Mouse (Mus musculus): Measurements from ENCODE around the gene Igfbp4. TPM values are rescaled to one million over a fixed set of nuclear protein-coding genes. Genes with fewer than 3 reads are reported as not detected.

The Igfbp4 gene
- polyA plus RNA-seq, 1 experiment from 2014 or later: 145 TPM

DNA sequence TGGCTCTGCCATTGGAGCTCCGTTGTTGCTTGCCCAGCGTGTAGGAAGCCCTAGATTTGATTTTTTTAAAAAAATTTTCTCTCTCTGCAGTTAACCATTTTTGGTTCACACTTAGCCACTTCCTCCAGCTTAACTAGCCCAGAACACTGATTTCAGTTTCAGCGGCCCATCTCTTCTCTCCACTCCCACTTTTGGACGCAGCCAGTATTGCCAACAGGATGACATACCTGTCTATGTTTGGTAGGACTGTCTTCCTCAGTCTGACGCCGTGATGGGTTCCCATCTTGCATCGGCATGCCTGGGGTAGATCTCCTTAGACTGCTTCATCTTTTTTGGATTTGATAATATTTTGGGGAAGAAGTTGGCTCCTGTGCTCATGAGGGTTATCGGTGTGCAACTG, 49.3 kb downstream of the Igfbp4 start:
- H3K4me2 ChIP-seq: no peak overlapping the region
- H3K9me3 ChIP-seq: no peaks in the 10 kb centered on the region
- no peaks in the 10 kb centered on the region for H3K27me3 ChIP-seq
- H3K4me1 ChIP-seq (replicated peaks): no peaks in the 10 kb centered on the region
- H3K9ac ChIP-seq: no peak overlapping the region
- H3K4me3 ChIP-seq: no peak overlapping the region
- H3K36me3 ChIP-seq: no peaks in the 10 kb centered on the region
- WGBS: 89% methylated on average over 8 of the region's 8 CpGs
- no peak for ATAC-seq (ENCODE audit: low FRiP score, low read depth)
- H3K27ac ChIP-seq (replicated peaks): no peak overlapping the region

DNA sequence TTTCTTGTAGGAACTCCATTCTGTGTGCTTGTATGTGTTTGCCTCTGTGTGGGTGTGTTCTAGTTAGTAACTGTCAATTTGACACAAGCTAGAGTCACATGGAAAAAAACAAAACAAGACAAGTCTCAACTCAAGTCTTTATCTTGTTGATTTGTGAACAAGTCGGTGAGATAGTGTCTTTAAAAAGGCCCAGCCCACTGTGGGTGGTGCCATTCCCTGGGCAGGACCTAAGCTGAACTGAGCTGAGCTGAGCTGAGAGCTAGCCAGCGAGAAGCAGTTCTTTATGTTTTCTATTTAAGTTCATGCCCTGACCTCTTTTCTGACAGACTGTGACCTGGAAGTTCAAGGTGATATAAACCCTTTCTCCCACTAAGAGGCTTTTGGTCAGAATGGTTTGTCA, 50.6 kb downstream of the Igfbp4 start:
- Histone ChIP-seq H3K4me2 (no peak overlapping the region), H3K27me3 (no peaks in the 10 kb centered on the region), H3K27ac (replicated peaks) (no peak overlapping the region), H3K36me3 (no peaks in the 10 kb centered on the region), H3K9me3 (no peaks in the 10 kb centered on the region), H3K4me3 (no peak overlapping the region), H3K4me1 (replicated peaks) (no peaks in the 10 kb centered on the region), H3K9ac (no peak overlapping the region)
- WGBS: 73% methylated on average over 2 of the region's 2 CpGs
- no peak for ATAC-seq (ENCODE audit: low FRiP score, low read depth)

DNA sequence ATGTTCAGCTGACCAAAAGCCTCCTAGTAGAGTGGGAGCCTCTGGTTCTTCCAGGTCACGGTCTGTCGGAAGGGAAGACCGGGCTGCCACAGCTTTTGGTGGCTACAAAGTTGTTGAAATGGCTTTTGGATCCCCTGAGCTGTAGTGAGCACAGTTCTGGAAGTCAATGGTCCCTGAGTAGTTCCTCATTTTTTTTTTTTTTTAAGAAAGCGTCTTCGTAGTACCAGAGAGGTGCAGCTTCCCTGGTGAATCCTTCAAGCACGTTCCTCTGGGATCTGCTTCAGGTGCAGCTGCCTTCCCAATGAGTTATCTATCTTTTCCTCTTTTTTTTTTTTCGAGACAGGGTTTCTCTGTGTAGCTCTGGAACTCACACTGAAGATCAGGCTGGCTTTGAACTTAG, 52.7 kb downstream of the Igfbp4 start:
- H3K36me3 ChIP-seq: no peaks in the 10 kb centered on the region

DNA sequence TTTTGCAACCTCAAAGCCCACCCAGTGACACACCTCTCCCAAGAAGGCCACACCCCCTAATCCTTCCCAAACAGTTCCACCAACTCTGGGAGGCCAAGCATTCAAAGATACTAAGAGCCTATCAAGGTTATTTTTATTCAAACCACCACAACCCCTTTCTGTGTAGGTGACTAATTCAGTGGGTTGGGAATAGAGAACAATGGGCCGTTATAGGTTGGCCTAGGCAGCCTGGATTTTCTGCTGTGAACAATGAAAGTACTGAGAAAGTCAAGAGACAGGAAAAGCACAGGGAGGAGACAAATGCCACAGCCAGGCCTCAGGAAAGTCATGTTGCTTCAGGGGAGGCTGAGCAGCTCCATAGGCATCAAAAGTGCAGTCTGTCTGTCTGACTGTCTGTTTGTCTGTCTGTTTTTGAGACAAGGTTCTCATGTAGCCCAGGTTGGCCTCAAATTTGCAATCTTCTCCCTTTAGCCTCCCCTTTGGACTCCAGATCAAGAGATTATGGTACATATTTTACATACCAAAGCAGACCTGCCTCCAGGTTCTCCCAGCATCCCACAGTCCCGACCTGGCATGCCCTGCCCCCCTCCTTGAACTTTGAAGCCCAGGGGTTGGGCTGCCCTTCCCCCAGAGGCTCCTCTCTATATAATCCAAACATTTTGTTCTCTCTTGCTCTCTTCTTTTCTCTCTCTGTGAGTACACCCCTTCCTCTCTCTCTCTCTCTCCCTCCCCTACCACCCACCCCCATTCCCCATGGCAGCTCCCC, 54.0 kb downstream of the Igfbp4 start:
- no peaks in the 10 kb centered on the region for H3K36me3 ChIP-seq
- ATAC-seq (ENCODE audit: low FRiP score, low read depth): no peak
- H3K4me2 ChIP-seq: no peak overlapping the region
- H3K27ac ChIP-seq (replicated peaks): no peak overlapping the region
- H3K9me3 ChIP-seq: no peaks in the 10 kb centered on the region
- 64% methylated on average over 2 of the region's 2 CpGs for WGBS
- H3K27me3 ChIP-seq: no peaks in the 10 kb centered on the region
- H3K4me3 ChIP-seq: no peak overlapping the region
- H3K4me1 ChIP-seq (replicated peaks): no peaks in the 10 kb centered on the region
- H3K9ac ChIP-seq: no peak overlapping the region

More for the DNA sequence above, 52.7 kb downstream of the Igfbp4 start:
- Histone ChIP-seq H3K4me3 (no peak overlapping the region), H3K27ac (replicated peaks) (no peak overlapping the region), H3K4me2 (no peak overlapping the region), H3K9me3 (no peaks in the 10 kb centered on the region), H3K9ac (no peak overlapping the region), H3K27me3 (no peaks in the 10 kb centered on the region), H3K4me1 (replicated peaks) (no peaks in the 10 kb centered on the region)
- 89% methylated on average over 7 of the region's 7 CpGs for WGBS
- no peak for ATAC-seq (ENCODE audit: low FRiP score, low read depth)

DNA sequence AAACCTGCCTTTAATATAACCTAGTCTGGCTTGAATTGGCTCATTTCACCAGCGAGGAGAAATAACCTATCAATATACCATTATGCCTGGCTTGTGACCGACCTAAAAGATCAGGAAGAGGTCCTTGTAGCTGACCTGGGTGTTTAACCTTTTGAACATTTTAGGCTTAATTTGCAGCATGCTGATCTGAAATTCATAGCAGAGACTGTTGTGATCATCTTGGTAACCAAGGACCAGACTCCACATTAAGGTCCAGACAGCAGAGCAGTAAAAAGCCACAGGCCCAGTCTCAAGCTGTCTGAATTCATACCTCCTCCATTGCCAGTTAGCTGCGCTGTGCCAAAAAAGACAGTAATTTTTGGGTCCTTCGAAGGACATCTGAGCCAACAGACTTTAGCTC, 54.7 kb downstream of the Igfbp4 start:
- no peak overlapping the region for H3K4me3 ChIP-seq
- 81% methylated on average over 4 of the region's 4 CpGs for WGBS
- H3K4me2 ChIP-seq: no peak overlapping the region
- no peak for ATAC-seq (ENCODE audit: low FRiP score, low read depth)
- no peaks in the 10 kb centered on the region for H3K36me3 ChIP-seq
- H3K27ac ChIP-seq (replicated peaks): no peak overlapping the region
- no peaks in the 10 kb centered on the region for H3K9me3 ChIP-seq
- H3K9ac ChIP-seq: no peak overlapping the region
- H3K4me1 ChIP-seq (replicated peaks): no peaks in the 10 kb centered on the region
- H3K27me3 ChIP-seq: no peaks in the 10 kb centered on the region

DNA sequence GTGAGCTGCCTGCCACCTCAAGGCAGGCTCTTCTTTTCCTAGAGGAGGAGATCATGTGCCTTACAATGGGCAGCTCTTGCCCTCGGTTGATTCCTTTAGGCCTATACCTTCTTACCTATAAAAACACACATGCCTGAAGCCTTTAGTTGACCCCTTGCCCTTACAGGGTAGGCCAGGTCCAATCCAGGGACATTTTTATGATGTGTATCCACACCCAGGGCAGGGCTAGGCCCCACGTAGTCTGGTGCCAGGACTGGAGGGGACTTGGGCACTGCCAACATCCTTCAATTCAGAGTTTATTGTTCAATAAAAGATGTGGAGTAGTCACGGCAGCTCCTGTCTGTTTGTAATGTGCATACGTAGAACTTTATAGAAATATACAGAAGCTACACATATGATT, 55.4 kb downstream of the Igfbp4 start:
- no peak overlapping the region for H3K4me3 ChIP-seq
- no peaks in the 10 kb centered on the region for H3K27me3 ChIP-seq
- H3K9me3 ChIP-seq: no peaks in the 10 kb centered on the region
- no peak overlapping the region for H3K4me2 ChIP-seq
- no peaks in the 10 kb centered on the region for H3K36me3 ChIP-seq
- no peak overlapping the region for H3K9ac ChIP-seq
- ATAC-seq (ENCODE audit: low FRiP score, low read depth): no peak
- 84% methylated on average over 4 of the region's 4 CpGs for WGBS
- no peak overlapping the region for H3K27ac ChIP-seq (replicated peaks)
- H3K4me1 ChIP-seq (replicated peaks): no peaks in the 10 kb centered on the region

DNA sequence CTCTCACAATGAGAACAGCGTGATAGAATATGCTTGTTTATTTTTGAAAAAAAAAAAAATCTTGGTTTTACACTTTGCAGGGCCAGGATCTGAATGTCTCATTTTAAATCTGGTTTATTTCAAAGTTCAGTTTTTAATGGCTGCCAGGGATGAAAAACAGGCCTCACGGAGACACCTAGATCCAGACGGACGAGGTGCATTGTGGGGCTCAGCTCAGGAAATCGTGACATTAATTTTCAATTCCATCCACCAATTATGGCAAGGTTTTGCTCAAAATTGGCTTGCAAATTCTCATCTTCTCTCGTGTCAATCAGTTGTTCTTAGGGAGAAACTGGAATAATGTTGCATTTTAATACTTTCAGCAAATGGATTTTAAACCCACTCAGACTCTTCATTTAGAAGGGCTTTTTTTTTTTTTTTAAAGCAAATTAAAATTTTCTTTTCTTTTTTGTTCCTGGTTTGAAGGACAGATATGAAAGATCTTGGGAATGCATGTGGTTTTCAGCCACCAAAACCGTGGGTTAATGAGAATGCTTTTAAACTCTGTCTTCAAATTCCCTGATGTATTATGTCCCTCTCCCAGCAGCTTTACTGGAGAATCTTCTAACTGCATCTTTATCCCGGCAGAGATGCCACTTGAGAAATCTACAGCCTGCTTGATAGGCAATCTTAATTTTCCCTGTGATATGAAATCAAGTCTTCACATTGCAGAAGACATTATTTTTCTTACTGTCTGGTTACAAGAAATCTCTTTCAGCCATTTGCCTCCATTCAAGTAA, 56.1 kb downstream of the Igfbp4 start:
- ATAC-seq (ENCODE audit: low FRiP score, low read depth): no peak
- Histone ChIP-seq H3K9ac (no peak overlapping the region), H3K36me3 (no peaks in the 10 kb centered on the region), H3K4me3 (no peak overlapping the region), H3K27me3 (no peaks in the 10 kb centered on the region), H3K4me1 (replicated peaks) (no peaks in the 10 kb centered on the region), H3K9me3 (no peaks in the 10 kb centered on the region), H3K4me2 (no peak overlapping the region), H3K27ac (replicated peaks) (no peak overlapping the region)
- WGBS: 71% methylated on average over 8 of the region's 8 CpGs

DNA sequence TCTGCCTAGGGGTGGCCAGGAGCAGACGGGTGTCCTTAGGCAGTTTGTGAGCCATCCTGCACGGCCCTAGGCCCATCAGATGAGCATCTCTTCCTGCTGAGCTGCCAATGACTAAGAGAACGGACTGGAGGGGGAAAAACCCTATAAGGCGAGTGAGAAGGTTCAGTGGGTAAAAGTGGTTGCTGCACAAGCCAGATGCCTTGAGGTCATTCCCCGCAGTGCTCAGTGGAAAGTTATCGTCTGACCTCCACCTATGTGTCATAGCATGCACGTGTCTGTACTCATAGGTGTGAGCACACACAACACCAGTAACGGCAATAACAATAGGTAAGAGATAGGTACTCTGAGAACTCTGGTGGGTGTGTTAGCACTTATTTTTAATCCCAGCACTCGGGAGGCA, 57.9 kb downstream of the Igfbp4 start:
- no peaks in the 10 kb centered on the region for H3K36me3 ChIP-seq
- no peak overlapping the region for H3K9ac ChIP-seq
- no peak overlapping the region for H3K4me3 ChIP-seq
- H3K27ac ChIP-seq (replicated peaks): no peak overlapping the region
- ATAC-seq (ENCODE audit: low FRiP score, low read depth): no peak
- H3K4me2 ChIP-seq: no peak overlapping the region
- no peaks in the 10 kb centered on the region for H3K9me3 ChIP-seq
- no peaks in the 10 kb centered on the region for H3K4me1 ChIP-seq (replicated peaks)
- no peaks in the 10 kb centered on the region for H3K27me3 ChIP-seq
- 89% methylated on average over 9 of the region's 9 CpGs for WGBS

DNA sequence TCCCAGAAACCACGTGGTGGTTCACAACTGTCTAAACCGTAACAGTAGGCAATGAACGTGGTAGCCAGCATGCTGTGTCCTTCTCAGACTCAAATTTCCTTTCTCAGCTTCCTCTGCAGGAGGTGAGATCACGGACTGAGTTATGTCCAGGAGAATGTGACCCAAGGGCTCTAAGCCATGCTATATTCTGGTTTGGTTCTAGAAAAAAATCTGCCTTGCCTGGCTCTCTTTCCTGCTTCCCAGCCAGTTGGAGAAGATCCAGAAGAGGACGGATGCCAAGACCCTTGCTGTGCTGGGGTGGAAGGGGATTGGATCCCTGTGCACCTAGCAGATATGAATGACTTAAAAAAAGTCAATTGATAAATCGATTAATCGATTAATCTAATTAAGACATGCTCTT, 58.5 kb downstream of the Igfbp4 start:
- Histone ChIP-seq H3K4me3 (no peak overlapping the region), H3K9me3 (no peaks in the 10 kb centered on the region), H3K27me3 (no peaks in the 10 kb centered on the region), H3K36me3 (no peaks in the 10 kb centered on the region), H3K27ac (replicated peaks) (no peak overlapping the region), H3K4me2 (no peak overlapping the region), H3K9ac (no peak overlapping the region), H3K4me1 (replicated peaks) (no peaks in the 10 kb centered on the region)
- WGBS: 72% methylated on average over 7 of the region's 7 CpGs
- ATAC-seq (ENCODE audit: low FRiP score, low read depth): no peak

DNA sequence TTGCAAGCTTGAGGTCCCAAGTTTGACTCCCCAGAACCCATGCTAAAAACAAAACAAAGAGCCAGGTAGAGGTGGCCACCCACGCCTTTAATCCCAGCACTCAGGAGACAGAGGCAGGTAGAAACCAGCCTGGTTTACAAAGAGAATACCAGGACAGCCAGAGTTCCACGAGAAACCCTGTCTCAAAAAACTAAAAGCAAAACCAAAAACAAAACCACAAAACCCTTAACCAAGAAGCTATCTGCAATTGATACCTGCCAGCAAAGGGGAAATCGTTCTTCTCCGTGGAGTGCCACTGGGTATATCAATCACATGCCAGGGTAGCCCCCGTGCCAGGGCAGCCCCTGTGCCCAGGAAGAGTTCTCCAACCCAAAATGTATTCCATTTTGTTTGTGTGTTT, 59.2 kb downstream of the Igfbp4 start:
- 83% methylated on average over 5 of the region's 5 CpGs for WGBS
- no peaks in the 10 kb centered on the region for H3K27me3 ChIP-seq
- H3K9me3 ChIP-seq: no peaks in the 10 kb centered on the region
- no peaks in the 10 kb centered on the region for H3K4me1 ChIP-seq (replicated peaks)
- H3K36me3 ChIP-seq: no peaks in the 10 kb centered on the region
- H3K27ac ChIP-seq (replicated peaks): no peak overlapping the region
- no peak for ATAC-seq (ENCODE audit: low FRiP score, low read depth)
- H3K9ac ChIP-seq: no peak overlapping the region
- H3K4me2 ChIP-seq: no peak overlapping the region
- H3K4me3 ChIP-seq: no peak overlapping the region

DNA sequence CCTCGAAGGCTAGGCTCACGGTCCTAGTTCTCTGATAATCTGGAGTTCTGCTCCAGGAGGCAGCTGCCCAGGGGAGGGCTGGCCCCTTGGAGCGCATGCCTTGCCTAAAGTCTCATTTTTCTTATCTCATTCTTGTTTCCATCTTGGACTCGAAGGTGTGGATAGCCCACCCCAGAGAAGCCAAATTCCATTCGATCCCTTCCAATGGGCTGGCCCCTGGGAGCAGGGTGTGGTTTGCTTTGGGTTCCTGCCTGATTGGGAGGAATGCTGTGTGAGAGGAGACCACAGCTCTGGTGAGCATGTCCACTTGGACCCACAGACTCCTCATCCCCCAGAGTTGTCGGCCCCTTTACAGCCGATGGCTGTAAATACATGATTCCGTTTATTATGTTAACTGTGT, 60.6 kb downstream of the Igfbp4 start:
- no peak overlapping the region for H3K27ac ChIP-seq (replicated peaks)
- no peak overlapping the region for H3K9ac ChIP-seq
- no peaks in the 10 kb centered on the region for H3K4me1 ChIP-seq (replicated peaks)
- no peaks in the 10 kb centered on the region for H3K27me3 ChIP-seq
- no peak for ATAC-seq (ENCODE audit: low FRiP score, low read depth)
- no peaks in the 10 kb centered on the region for H3K9me3 ChIP-seq
- no peak overlapping the region for H3K4me2 ChIP-seq
- H3K36me3 ChIP-seq: no peaks in the 10 kb centered on the region
- H3K4me3 ChIP-seq: no peak overlapping the region
- WGBS: 88% methylated on average over 8 of the region's 8 CpGs

DNA sequence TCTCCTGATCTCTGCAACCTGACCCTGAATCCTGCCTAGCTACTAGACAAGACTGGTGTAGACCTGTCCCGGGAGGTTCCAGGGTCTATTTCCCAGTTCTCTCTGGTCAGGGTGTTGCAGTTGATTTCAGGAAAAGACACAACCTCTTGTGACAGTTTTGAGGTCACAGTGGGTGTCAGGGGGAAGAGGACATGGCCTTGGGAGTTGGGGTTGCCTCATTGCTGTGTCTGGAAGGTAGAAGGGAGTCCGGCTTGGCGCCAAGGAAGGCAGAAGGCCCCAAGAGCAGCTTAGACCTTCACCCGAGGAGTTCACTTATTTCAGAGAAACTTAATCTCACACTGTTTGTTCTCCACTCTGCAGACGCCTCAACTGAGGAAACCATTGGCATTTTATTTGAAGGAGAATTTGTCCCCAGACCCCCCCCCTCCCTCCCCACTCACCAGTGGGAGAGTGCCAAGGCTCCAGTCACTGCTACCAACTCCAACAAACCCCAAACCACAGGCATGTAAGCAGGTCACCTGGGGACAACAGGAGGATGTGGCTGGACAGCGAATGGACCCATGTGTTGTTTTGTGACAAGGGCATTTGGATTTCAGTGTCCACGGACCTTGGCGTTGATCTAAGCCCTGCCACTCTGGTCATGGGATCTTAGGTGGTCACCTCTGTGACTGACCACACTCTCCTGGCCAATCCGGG, 61.7 kb downstream of the Igfbp4 start:
- Histone ChIP-seq H3K4me1 (replicated peaks) (no peaks in the 10 kb centered on the region), H3K4me3 (no peak overlapping the region), H3K9ac (no peak overlapping the region), H3K9me3 (no peaks in the 10 kb centered on the region), H3K27ac (replicated peaks) (no peak overlapping the region), H3K36me3 (no peaks in the 10 kb centered on the region), H3K27me3 (no peaks in the 10 kb centered on the region), H3K4me2 (no peak overlapping the region)
- 90% methylated on average over 9 of the region's 9 CpGs for WGBS
- ATAC-seq (ENCODE audit: low FRiP score, low read depth): no peak

All from hindbrain, embryonic 15.5 days (tissue).